Comparison of ENCODE assay signal across 15 mouse cellular contexts in genomic region chr13:55255052-55255652, GRCm38 (mm10). TPM values are rescaled to one million over a fixed set of nuclear protein-coding genes. Genes with fewer than 3 reads are reported as not detected.
A peak's percentile ranks its signal among the peaks of the same experiment; 100 is the strongest.
DNase-seq lines count a peak whose midpoint lies in the region; ATAC-seq and TF ChIP-seq lines count a peak whose summit lies in the region.
"Had no signal": no experiment of that assay in that cellular context is flagged by ENCODE, and none has a peak within 500 bp of the region (broad histone marks: within the 10 kb centered on the region; RNA-seq: fewer than 3 reads in every experiment).

No protein-coding gene starts in this region.

- 46% methylated on average over 3 of the region's 3 CpGs for WGBS in kidney, postnatal 0 days
- 53% methylated on average over 3 of the region's 3 CpGs for WGBS in kidney, embryonic 16.5 days
- WGBS in forebrain, embryonic 10.5 days, result 89% methylated on average over 3 of the region's 3 CpGs
- 89% methylated on average over 3 of the region's 3 CpGs for WGBS in midbrain, embryonic 15.5 days

- no peaks in the 10 kb centered on the region for H3K27me3 ChIP-seq in kidney, postnatal 0 days (ENCODE audit: insufficient read depth, low read length)
- H3K27me3 ChIP-seq in kidney, embryonic 16.5 days (ENCODE audit: insufficient read depth, low read length), result no peaks in the 10 kb centered on the region
- H3K27me3 ChIP-seq in forebrain, embryonic 10.5 days (ENCODE audit: poor library complexity, severe bottlenecking), result no peaks in the 10 kb centered on the region
- H3K27me3 ChIP-seq in midbrain, embryonic 15.5 days (replicated peaks), result no peaks in the 10 kb centered on the region

- peaks cover 7% of the 10 kb centered on the region; the same call in 1 of the 2 replicates for H3K36me3 ChIP-seq in kidney, postnatal 0 days (ENCODE audit: insufficient read depth, low read length)
- peaks cover 7% of the 10 kb centered on the region; the same call in 1 of the 2 replicates for H3K36me3 ChIP-seq in kidney, embryonic 16.5 days (ENCODE audit: insufficient read depth, low read length)
- peaks cover 88% of the 10 kb centered on the region for H3K36me3 ChIP-seq in forebrain, embryonic 10.5 days (replicated peaks)
- H3K36me3 ChIP-seq in midbrain, embryonic 15.5 days (replicated peaks), result no peaks in the 10 kb centered on the region

- no peak overlapping the region for H3K9ac ChIP-seq in kidney, postnatal 0 days (ENCODE audit: low read depth, low read length)
- H3K9ac ChIP-seq in kidney, embryonic 16.5 days (replicated peaks; ENCODE audit: low read length), result no peak overlapping the region
- H3K9ac ChIP-seq in midbrain, embryonic 15.5 days, result no peak overlapping the region
- H3K9ac ChIP-seq: liver, postnatal 0 days had no signal

- no peaks in the 10 kb centered on the region for H3K4me1 ChIP-seq in kidney, postnatal 0 days (replicated peaks; ENCODE audit: insufficient read depth, low read length)
- H3K4me1 ChIP-seq in kidney, embryonic 16.5 days (ENCODE audit: insufficient read depth, low read length), result no peaks in the 10 kb centered on the region
- H3K4me1 ChIP-seq in forebrain, embryonic 10.5 days, result no peaks in the 10 kb centered on the region
- peaks cover 5% of the 10 kb centered on the region for H3K4me1 ChIP-seq in midbrain, embryonic 15.5 days
- H3K4me1 ChIP-seq: hindbrain, embryonic 10.5 days had no signal

- TF ChIP-seq CTCF in kidney, postnatal 0 days (IDR thresholded peaks at IDR 0.05; ENCODE audit: low read depth), result no peak

- no peak overlapping the region for H3K27ac ChIP-seq in kidney, postnatal 0 days
- H3K27ac ChIP-seq in kidney, embryonic 16.5 days (ENCODE audit: low read length), result no peak overlapping the region
- no peak overlapping the region for H3K27ac ChIP-seq in forebrain, embryonic 10.5 days
- no peak overlapping the region for H3K27ac ChIP-seq in midbrain, embryonic 15.5 days
- H3K27ac ChIP-seq: hindbrain, embryonic 10.5 days had no signal

- H3K9me3 ChIP-seq in kidney, postnatal 0 days (replicated peaks; ENCODE audit: low read length), result no peaks in the 10 kb centered on the region
- H3K9me3 ChIP-seq in kidney, embryonic 16.5 days (ENCODE audit: low read length), result no peaks in the 10 kb centered on the region
- no peaks in the 10 kb centered on the region for H3K9me3 ChIP-seq in forebrain, embryonic 10.5 days
- no peaks in the 10 kb centered on the region for H3K9me3 ChIP-seq in midbrain, embryonic 15.5 days
- H3K9me3 ChIP-seq: hindbrain, embryonic 10.5 days had no signal

- peak; percentile 32 for DNase-seq in kidney, postnatal 0 days (ENCODE audit: low spot score)
- DNase-seq in CD8-positive naive resting alpha-beta T cell, adult 2 months (ENCODE audit: low read depth in 2 of 2, low spot score in 2 of 2), result peak; percentile 4 to 27
- DNase-seq in thymus, postnatal 14 days, result peak; percentile 46
- no peak for DNase-seq in ovary, adult 18-20 months (ENCODE audit: low spot score)
- DNase-seq in forebrain, embryonic 10.5 days (ENCODE audit: extremely low spot score, low spot score), result no peak
- DNase-seq: cerebellum, adult 11 months; gastrocnemius, postnatal 10 days; layer of hippocampus, postnatal 36 days; left cerebral cortex, postnatal 4 days; liver, postnatal 0 days had no signal

- ATAC-seq in kidney, postnatal 0 days (replicated peaks; ENCODE audit: low FRiP score, low read depth), result no peak
- ATAC-seq in kidney, embryonic 16.5 days (ENCODE audit: low FRiP score, low TSS enrichment), result no peak
- peak; percentile 92 for ATAC-seq in inflammation-experienced regulatory T-cells, adult 6 months
- ATAC-seq in midbrain, embryonic 15.5 days (replicated peaks), result no peak
- ATAC-seq: forebrain, embryonic 16.5 days; liver, postnatal 0 days had no signal

- no peak overlapping the region for H3K4me2 ChIP-seq in kidney, postnatal 0 days (ENCODE audit: low read length)
- H3K4me2 ChIP-seq in kidney, embryonic 16.5 days (replicated peaks; ENCODE audit: low read depth, low read length), result no peak overlapping the region
- no peak overlapping the region for H3K4me2 ChIP-seq in midbrain, embryonic 15.5 days

- no peak overlapping the region for H3K4me3 ChIP-seq in kidney, postnatal 0 days (replicated peaks; ENCODE audit: low read depth, low read length)
- no peak overlapping the region for H3K4me3 ChIP-seq in kidney, embryonic 16.5 days (ENCODE audit: low read length)
- no peak overlapping the region for H3K4me3 ChIP-seq in forebrain, embryonic 10.5 days
- no peak overlapping the region for H3K4me3 ChIP-seq in midbrain, embryonic 15.5 days
- H3K4me3 ChIP-seq: hindbrain, embryonic 10.5 days had no signal

RNA-seq across cellular contexts. Expression of gene Nsd1, which starts 45.6 kb away (rescaled TPM):
- polyA plus RNA-seq in kidney, postnatal 0 days (2015; fragmentation: Nextera tagmentation; extraction: Ambion mirVana), result 51.7 and 52.5 TPM in 2 replicates
- polyA plus RNA-seq in kidney, embryonic 16.5 days (2015; fragmentation: Nextera tagmentation; extraction: Ambion mirVana), result 49.6 and 58.6 TPM in 2 replicates
- polyA plus RNA-seq in inflammation-experienced regulatory T-cells, adult 6 months (2017; shearing (Covaris generic)), result 10 to 100 TPM; 46.7 to 76.6 (median 60.1) TPM
- polyA plus RNA-seq in forebrain, embryonic 10.5 days (2016; fragmentation: Nextera tagmentation; extraction: Ambion mirVana), result 66.8 and 70.1 TPM in 2 replicates
- polyA plus RNA-seq in midbrain, embryonic 15.5 days (2015; fragmentation: Nextera tagmentation; extraction: Ambion mirVana), result 59.1 and 64.3 TPM in 2 replicates

Comparison
In these comparisons a context has a peak if more than half of its experiments do, and no peak if none do; other contexts are left out.
1. DNase-seq: peak in kidney, postnatal 0 days (single experiment), CD8-positive naive resting alpha-beta T cell, adult 2 months (2 of 2) and thymus, postnatal 14 days (single experiment); none in ovary, adult 18-20 months (single experiment) and forebrain, embryonic 10.5 days (single experiment).